Comparison of ENCODE assay signal across 24 mouse cellular contexts in genomic region chr6:29967917-29968316, GRCm38 (mm10). TPM values are rescaled to one million over a fixed set of nuclear protein-coding genes. Genes with fewer than 3 reads are reported as not detected.
DNase-seq lines count a peak whose midpoint lies in the region; ATAC-seq lines count a peak whose summit lies in the region.
"Had no signal": no experiment of that assay in that cellular context is flagged by ENCODE, and none has a peak within 500 bp of the region (broad histone marks: within the 10 kb centered on the region; RNA-seq: fewer than 3 reads in every experiment).

No protein-coding gene starts in this region.

- no peak overlapping the region for H3K9ac ChIP-seq in forebrain, embryonic 14.5 days (ENCODE audit: low read length)
- H3K9ac ChIP-seq in forebrain, embryonic 11.5 days (ENCODE audit: low read length), result no peak overlapping the region
- H3K9ac ChIP-seq: forebrain, postnatal 0 days; limb, embryonic 15.5 days; liver, embryonic 14.5 days; lung, embryonic 15.5 days had no signal

- no peaks in the 10 kb centered on the region for H3K36me3 ChIP-seq in forebrain, embryonic 14.5 days (ENCODE audit: control insufficient read depth, insufficient read depth, low read length)
- H3K36me3 ChIP-seq in forebrain, embryonic 11.5 days (ENCODE audit: control insufficient read depth, insufficient read depth, low read length), result no peaks in the 10 kb centered on the region
- H3K36me3 ChIP-seq: limb, embryonic 15.5 days; lung, embryonic 15.5 days; midbrain, embryonic 10.5 days had no signal

- DNase-seq in forebrain, embryonic 14.5 days (ENCODE audit: low spot score), result peak; percentile 39
- no peak for DNase-seq in forebrain, embryonic 11.5 days (ENCODE audit: low spot score)
- peak; percentile 39 for DNase-seq in left cerebral cortex, postnatal 4 days
- no peak for DNase-seq in left cerebral cortex, adult 11 months (ENCODE audit: low spot score)
- DNase-seq in retina, postnatal 1 day, result peak; percentile 69
- no peak for DNase-seq in retina, embryonic 14.5 days (ENCODE audit: low spot score)
- DNase-seq in adrenal gland, adult 8-10 months, result no peak
- no peak for DNase-seq in B cell, adult 2 months
- DNase-seq: cerebellum, adult 18-20 months; forebrain, postnatal 0 days; gastrocnemius, postnatal 14 days; kidney, adult 18-20 months; layer of hippocampus, adult 9-11 months; lung, postnatal 4 days; right cerebral cortex, postnatal 14 days; thymus, adult 2 months; thymus, postnatal 4 days had no signal

- intact Hi-C loops in left cerebral cortex, postnatal 4 days (cut with DNase I), result no loop called here

- no peaks in the 10 kb centered on the region for H3K27me3 ChIP-seq in forebrain, embryonic 14.5 days (replicated peaks; ENCODE audit: control insufficient read depth, insufficient read depth, low read length)
- no peaks in the 10 kb centered on the region for H3K27me3 ChIP-seq in forebrain, embryonic 11.5 days (ENCODE audit: control insufficient read depth, insufficient read depth, low read length)
- H3K27me3 ChIP-seq: limb, embryonic 15.5 days; lung, embryonic 15.5 days had no signal

- H3K4me1 ChIP-seq in forebrain, embryonic 14.5 days (ENCODE audit: control insufficient read depth, insufficient read depth, low read length), result no peaks in the 10 kb centered on the region
- no peaks in the 10 kb centered on the region for H3K4me1 ChIP-seq in forebrain, embryonic 11.5 days (replicated peaks; ENCODE audit: control insufficient read depth, insufficient read depth, low read length)
- H3K4me1 ChIP-seq: limb, embryonic 15.5 days; lung, embryonic 15.5 days; midbrain, embryonic 10.5 days had no signal

- no peak for ATAC-seq in forebrain, embryonic 14.5 days
- no peak for ATAC-seq in forebrain, embryonic 11.5 days (replicated peaks; ENCODE audit: low FRiP score)
- ATAC-seq: forebrain, postnatal 0 days had no signal

- H3K27ac ChIP-seq in forebrain, embryonic 14.5 days (ENCODE audit: low read depth, low read length), result no peak overlapping the region
- no peak overlapping the region for H3K27ac ChIP-seq in forebrain, embryonic 11.5 days (ENCODE audit: low read depth, low read length)
- H3K27ac ChIP-seq: left cerebral cortex, adult 2 months; limb, embryonic 15.5 days; liver, embryonic 14.5 days; lung, embryonic 15.5 days; midbrain, embryonic 10.5 days; stomach, postnatal 0 days had no signal

- no peak overlapping the region for H3K4me2 ChIP-seq in forebrain, embryonic 14.5 days (ENCODE audit: low read length)
- H3K4me2 ChIP-seq in forebrain, embryonic 11.5 days (ENCODE audit: low read depth, low read length, severe bottlenecking), result no peak overlapping the region
- H3K4me2 ChIP-seq: limb, embryonic 15.5 days; lung, embryonic 15.5 days had no signal

- no peaks in the 10 kb centered on the region for H3K9me3 ChIP-seq in forebrain, embryonic 14.5 days (replicated peaks; ENCODE audit: control insufficient read depth, low read length)
- no peaks in the 10 kb centered on the region for H3K9me3 ChIP-seq in forebrain, embryonic 11.5 days (ENCODE audit: control insufficient read depth, low read length)
- H3K9me3 ChIP-seq: limb, embryonic 15.5 days; lung, embryonic 15.5 days; midbrain, embryonic 10.5 days had no signal

- 72% methylated on average over 7 of the region's 7 CpGs for WGBS in forebrain, embryonic 14.5 days
- 80% methylated on average over 7 of the region's 7 CpGs for WGBS in forebrain, embryonic 11.5 days

- no peak overlapping the region for H3K4me3 ChIP-seq in forebrain, embryonic 14.5 days (ENCODE audit: low read depth, low read length)
- H3K4me3 ChIP-seq in forebrain, embryonic 11.5 days (ENCODE audit: low read depth, low read length), result no peak overlapping the region
- H3K4me3 ChIP-seq: left cerebral cortex, adult 2 months; limb, embryonic 15.5 days; lung, embryonic 15.5 days; midbrain, embryonic 10.5 days; myocyte had no signal

RNA-seq across cellular contexts. Expression of gene Strip2, which starts 51.1 kb away (rescaled TPM):
- polyA plus RNA-seq in forebrain, embryonic 14.5 days (2014; fragmentation: Nextera tagmentation; extraction: Ambion mirVana), result 1.7 and 2.7 TPM in 2 replicates
- polyA plus RNA-seq in forebrain, embryonic 11.5 days (2014; fragmentation: Nextera tagmentation; extraction: Ambion mirVana), result 0.48 and 0.77 TPM in 2 replicates
- total RNA-seq in left cerebral cortex, postnatal 4 days (2021), result 1 to 10 TPM; 5.2 to 6.1 TPM
- 1 to 10 TPM; 1.2 to 2.0 (median 1.7) TPM for total RNA-seq in adrenal gland, adult 8-10 months (2022)

Comparison
In these comparisons a context has a peak if more than half of its experiments do, and no peak if none do; other contexts are left out.
1. DNase-seq: peak in forebrain, embryonic 14.5 days (single experiment), left cerebral cortex, postnatal 4 days (single experiment) and retina, postnatal 1 day (single experiment); none in forebrain, embryonic 11.5 days (single experiment), left cerebral cortex, adult 11 months (single experiment), retina, embryonic 14.5 days (single experiment), adrenal gland, adult 8-10 months (single experiment) and B cell, adult 2 months (0 of 2).